Mouse (Mus musculus) midbrain, embryonic 15.5 days (tissue): ENCODE measurements around the gene Chrna5. TPM values are rescaled to one million over a fixed set of nuclear protein-coding genes. Genes with fewer than 3 reads are reported as not detected.

Experiments used
- ATAC-seq: fragments of 200-750 bp; cut with Nextera tagmentation; replicated peaks from 2 replicates; pipeline ENCODE4 v1.8.0; 2017; ENCODE audit warnings: moderate TSS enrichment
- H3K27ac ChIP-seq: fragments of 300-500 bp; sonication (generic); 2 replicates; pipeline ENCODE4 v1.5.1; 2015; ENCODE audit warnings: mild to moderate bottlenecking, inconsistent platforms
- H3K27me3 ChIP-seq: fragments of 300-500 bp; sonication (generic); replicated peaks from 2 replicates; pipeline ENCODE4 v1.6.1; 2015; ENCODE audit warnings: inconsistent platforms
- H3K36me3 ChIP-seq: fragments of 300-500 bp; sonication (generic); replicated peaks from 2 replicates; pipeline ENCODE4 v1.6.1; 2015; ENCODE audit warnings: inconsistent platforms
- H3K4me1 ChIP-seq: fragments of 300-500 bp; sonication (generic); 2 replicates; pipeline ENCODE4 v1.6.1; 2015; ENCODE audit warnings: inconsistent platforms
- H3K4me2 ChIP-seq: fragments of 300-500 bp; sonication (generic); 2 replicates; pipeline ENCODE4 v1.6.1; 2015; ENCODE audit warnings: inconsistent platforms, mild to moderate bottlenecking, moderate library complexity
- H3K4me3 ChIP-seq: fragments of 300-500 bp; sonication (generic); 2 replicates; pipeline ENCODE4 v1.5.1; 2015; ENCODE audit warnings: mild to moderate bottlenecking, inconsistent platforms
- H3K9ac ChIP-seq: fragments of 300-500 bp; sonication (generic); 2 replicates; pipeline ENCODE4 v1.6.1; 2015; ENCODE audit warnings: mild to moderate bottlenecking, inconsistent platforms
- H3K9me3 ChIP-seq: fragments of 300-500 bp; sonication (generic); 2 replicates; pipeline ENCODE4 v1.6.1; 2016; ENCODE audit warnings: inconsistent platforms
- WGBS: fragments of 180-500 bp; shearing (Covaris S2); methylation state at CpG from one replicate; pipeline ENCODE4 v1.1.7; 2015; ENCODE audit warnings: mixed read lengths; 5-methylcytosine and 5-hydroxymethylcytosine counted together
- polyA plus RNA-seq: library from polyadenylated mRNA; unstranded; fragments of >200 nt; fragmentation: Nextera tagmentation; extraction: Ambion mirVana; gene quantifications from 2 replicates; pipeline ENCODE4 v1.2.1, GENCODE M21; 2015

Chrna5 gene
- polyA plus RNA-seq, 1 experiment from 2014 or later: 3.7 TPM

- Histone ChIP-seq H3K9ac (peak overlapping the region; percentile 47), H3K27ac (peak overlapping the region; percentile 26; the same call in 1 of the 2 replicates), H3K4me1 (peaks cover 19% of the 10 kb centered on the region), H3K4me2 (peak overlapping the region; percentile 78), H3K27me3 (peaks cover 26% of the 10 kb centered on the region), H3K4me3 (peak overlapping the region; percentile 49), H3K36me3 (no peaks in the 10 kb centered on the region), H3K9me3 (no peaks in the 10 kb centered on the region)
- 8% methylated on average over 38 of the region's 38 CpGs for WGBS
- peak; percentile 71 for ATAC-seq
Measured at GRCm38 (mm10) chr9:55025534-55026274, 45.0 kb downstream of the Chrna5 start.

- H3K36me3 ChIP-seq: no peaks in the 10 kb centered on the region
- peak within 1 kb of the TSS; percentile 26; the same call in 1 of the 2 replicates for H3K27ac ChIP-seq
- H3K9me3 ChIP-seq: no peaks in the 10 kb centered on the region
- peak; percentile 82 for ATAC-seq
- peak within 1 kb of the TSS; percentile 47 for H3K9ac ChIP-seq
- peak within 1 kb of the TSS; percentile 78 for H3K4me2 ChIP-seq
- under 1% methylated on average over 39 of the region's 39 CpGs for WGBS
- H3K27me3 ChIP-seq: peaks cover 26% of the 10 kb centered on the region
- peaks cover 19% of the 10 kb centered on the region for H3K4me1 ChIP-seq
- peak within 1 kb of the TSS; percentile 49 for H3K4me3 ChIP-seq
Measured at GRCm38 (mm10) chr9:55026275-55026663, 45.6 kb downstream of the Chrna5 start, which contains the start of gene Chrna3. Gene Chrna3, minus strand, starts transcription at chr9:55026562.

GRCm38 (mm10) chr9:55031435-55032167, 50.9 kb downstream of the Chrna5 start:
- H3K27ac ChIP-seq: no peak overlapping the region
- H3K4me2 ChIP-seq: no peak overlapping the region
- H3K4me1 ChIP-seq: peaks cover 1% of the 10 kb centered on the region
- H3K27me3 ChIP-seq: 0 out of 2 replicates have a peak, but pooled peaks cover 6% of the 10 kb centered on the region
- H3K9me3 ChIP-seq: no peaks in the 10 kb centered on the region
- no peak overlapping the region for H3K4me3 ChIP-seq
- 27% methylated on average over 6 of the region's 6 CpGs for WGBS
- ATAC-seq: peak; percentile 73
- H3K36me3 ChIP-seq: no peaks in the 10 kb centered on the region
- H3K9ac ChIP-seq: no peak overlapping the region

- Histone ChIP-seq H3K27me3 (no peaks in the 10 kb centered on the region), H3K9ac (no peak overlapping the region), H3K27ac (no peak overlapping the region), H3K36me3 (no peaks in the 10 kb centered on the region), H3K9me3 (no peaks in the 10 kb centered on the region), H3K4me1 (no peaks in the 10 kb centered on the region), H3K4me3 (no peak overlapping the region), H3K4me2 (no peak overlapping the region)
- no peak for ATAC-seq
- 76% methylated on average over 8 of the region's 8 CpGs for WGBS
Measured at GRCm38 (mm10) chr9:55038948-55039347, 58.3 kb downstream of the Chrna5 start.

GRCm38 (mm10) chr9:55039983-55040382, 59.3 kb downstream of the Chrna5 start:
- ATAC-seq: no peak
- no peak overlapping the region for H3K4me3 ChIP-seq
- no peak overlapping the region for H3K9ac ChIP-seq
- H3K27ac ChIP-seq: no peak overlapping the region
- no peaks in the 10 kb centered on the region for H3K9me3 ChIP-seq
- H3K36me3 ChIP-seq: no peaks in the 10 kb centered on the region
- H3K4me2 ChIP-seq: no peak overlapping the region
- H3K4me1 ChIP-seq: no peaks in the 10 kb centered on the region
- no peaks in the 10 kb centered on the region for H3K27me3 ChIP-seq
- WGBS: 64% methylated on average over 5 of the region's 5 CpGs

GRCm38 (mm10) chr9:55041389-55041788, 60.7 kb downstream of the Chrna5 start:
- no peaks in the 10 kb centered on the region for H3K9me3 ChIP-seq
- H3K27me3 ChIP-seq: no peaks in the 10 kb centered on the region
- H3K4me2 ChIP-seq: no peak overlapping the region
- ATAC-seq: no peak
- no peak overlapping the region for H3K4me3 ChIP-seq
- H3K9ac ChIP-seq: no peak overlapping the region
- 54% methylated on average over 2 of the region's 2 CpGs for WGBS
- no peak overlapping the region for H3K27ac ChIP-seq
- H3K36me3 ChIP-seq: no peaks in the 10 kb centered on the region
- H3K4me1 ChIP-seq: no peaks in the 10 kb centered on the region

- 15% methylated on average over 8 of the region's 8 CpGs for WGBS
- Histone ChIP-seq H3K4me2 (no peak overlapping the region), H3K27ac (no peak overlapping the region), H3K4me3 (no peak overlapping the region), H3K27me3 (no peaks in the 10 kb centered on the region), H3K36me3 (no peaks in the 10 kb centered on the region), H3K9ac (no peak overlapping the region), H3K4me1 (peaks cover 8% of the 10 kb centered on the region), H3K9me3 (no peaks in the 10 kb centered on the region)
- no peak for ATAC-seq
Measured at GRCm38 (mm10) chr9:55043688-55044087, 63.0 kb downstream of the Chrna5 start.

GRCm38 (mm10) chr9:55045001-55045400, 64.3 kb downstream of the Chrna5 start:
- no peak for ATAC-seq
- no peaks in the 10 kb centered on the region for H3K9me3 ChIP-seq
- WGBS: 79% methylated on average over 2 of the region's 2 CpGs

GRCm38 (mm10) chr9:55046764-55047163, 66.1 kb downstream of the Chrna5 start:
- H3K27me3 ChIP-seq: no peaks in the 10 kb centered on the region
- no peak overlapping the region for H3K27ac ChIP-seq
- WGBS: under 1% methylated on average over 3 of the region's 3 CpGs
- peaks cover 11% of the 10 kb centered on the region for H3K4me1 ChIP-seq
- no peaks in the 10 kb centered on the region for H3K36me3 ChIP-seq
- H3K4me2 ChIP-seq: no peak overlapping the region
- no peak overlapping the region for H3K4me3 ChIP-seq
- ATAC-seq: no peak
- no peak overlapping the region for H3K9ac ChIP-seq
- H3K9me3 ChIP-seq: no peaks in the 10 kb centered on the region

More at GRCm38 (mm10) chr9:55045001-55045400, 64.3 kb downstream of the Chrna5 start:
- Histone ChIP-seq H3K27me3 (no peaks in the 10 kb centered on the region), H3K9ac (no peak overlapping the region), H3K4me1 (peaks cover 11% of the 10 kb centered on the region), H3K4me2 (no peak overlapping the region), H3K36me3 (no peaks in the 10 kb centered on the region), H3K4me3 (no peak overlapping the region), H3K27ac (no peak overlapping the region)

GRCm38 (mm10) chr9:55048211-55048880, 67.7 kb downstream of the Chrna5 start, which contains the start of gene Chrnb4:
Gene Chrnb4, minus strand, starts transcription at chr9:55048779.
- H3K9me3 ChIP-seq: no peaks in the 10 kb centered on the region
- peaks cover 11% of the 10 kb centered on the region for H3K4me1 ChIP-seq
- peak; percentile 58 for ATAC-seq
- no peaks in the 10 kb centered on the region for H3K36me3 ChIP-seq
- no peaks in the 10 kb centered on the region for H3K27me3 ChIP-seq
- peak within 1 kb of the TSS; percentile 87 for H3K4me2 ChIP-seq
- H3K9ac ChIP-seq: peak within 1 kb of the TSS; percentile 27
- peak within 1 kb of the TSS; percentile 43 for H3K4me3 ChIP-seq
- under 1% methylated on average over 23 of the region's 23 CpGs for WGBS
- H3K27ac ChIP-seq: no peak within 1 kb of the TSS

- Histone ChIP-seq H3K27ac (no peak overlapping the region), H3K9me3 (no peaks in the 10 kb centered on the region), H3K9ac (no peak overlapping the region), H3K27me3 (no peaks in the 10 kb centered on the region), H3K36me3 (no peaks in the 10 kb centered on the region), H3K4me2 (no peak overlapping the region), H3K4me3 (no peak overlapping the region), H3K4me1 (no peaks in the 10 kb centered on the region)
- WGBS: 72% methylated on average over 2 of the region's 2 CpGs
- ATAC-seq: no peak
Measured at GRCm38 (mm10) chr9:55055386-55055930, 74.8 kb downstream of the Chrna5 start.
